Mouse (Mus musculus): ENCODE data around the gene Epn1. TPM values are rescaled to one million over a fixed set of nuclear protein-coding genes. Genes with fewer than 3 reads are reported as not detected.

Gene Epn1
- total and polyA plus RNA-seq, 3 experiments: 75.5 to 147 TPM; not detected in 1

GRCm38 (mm10) chr7:5086921-5087440 lies 6.9 kb downstream of the Epn1 start:
- TF ChIP-seq MEF2A (IDR thresholded peaks at IDR 0.05; ENCODE audit: extremely low read depth, insufficient replicate concordance, low read depth, low read length, poor library complexity, severe bottlenecking): no peak
- no peak for TF ChIP-seq TCF12 (IDR thresholded peaks at IDR 0.05; ENCODE audit: low read depth, low read length)
- no peak for TF ChIP-seq ZC3H11A (IDR thresholded peaks at IDR 0.05; ENCODE audit: low read depth, low read length)
- no peak for TF ChIP-seq KAT2A (conservative IDR thresholded peaks at IDR 0.05; ENCODE audit: low read depth, low read length)
- TF ChIP-seq BHLHE40 (IDR thresholded peaks at IDR 0.05; ENCODE audit: borderline replicate concordance, low read depth, low read length): no peak
- no peak for TF ChIP-seq CHD1 (IDR thresholded peaks at IDR 0.05; ENCODE audit: low read depth, low read length)
- no peak for TF ChIP-seq HCFC1 (IDR thresholded peaks at IDR 0.05; ENCODE audit: low read depth, low read length)
- no peak for TF ChIP-seq MAFK (IDR thresholded peaks at IDR 0.05; ENCODE audit: borderline replicate concordance, low read depth, low read length)
- TF ChIP-seq POLR2AphosphoS5 (IDR thresholded peaks at IDR 0.05; ENCODE audit: borderline replicate concordance, low read depth, low read length): no peak
- TF ChIP-seq EP300 (IDR thresholded peaks at IDR 0.05; ENCODE audit: low read depth in 1 of 2, low read length in 2 of 2): no peak
- no peak for TF ChIP-seq ETS1 (IDR thresholded peaks at IDR 0.05; ENCODE audit: low read depth, low read length)
- TF ChIP-seq GABPA (IDR thresholded peaks at IDR 0.05; ENCODE audit: low read depth, low read length): no peak
- TF ChIP-seq RAD21 (IDR thresholded peaks at IDR 0.05; ENCODE audit: low read depth, low read length): no peak
- TF ChIP-seq MAX (IDR thresholded peaks at IDR 0.05; ENCODE audit: low read length): no peak
- no peak overlapping the region for H3K4me3 ChIP-seq (ENCODE audit: control insufficient read depth in 1 of 2, insufficient read depth in 1 of 2, low read depth in 2 of 2, low read length in 2 of 2)
- H3K4me1 ChIP-seq (ENCODE audit: control insufficient read depth in 1 of 2, insufficient read depth in 2 of 2, low read length in 2 of 2): peaks cover 8 to 31% of the 10 kb centered on the region in 2 experiments
- H3K27me3 ChIP-seq (ENCODE audit: control insufficient read depth in 1 of 2, insufficient read depth in 2 of 2, low read length in 2 of 2): no peaks in the 10 kb centered on the region
- peaks cover 48% of the 10 kb centered on the region for H3K79me2 ChIP-seq (ENCODE audit: control insufficient read depth, insufficient read depth, low read length, poor library complexity)
- no peak for DNase-seq (ENCODE audit: low read depth, low spot score)
- peaks cover 22 to 34% of the 10 kb centered on the region in 2 experiments for H3K36me3 ChIP-seq (ENCODE audit: control insufficient read depth in 1 of 2, insufficient read depth in 2 of 2, low read length in 2 of 2)
- no peaks in the 10 kb centered on the region for H3K9me3 ChIP-seq (replicated peaks; ENCODE audit: insufficient read depth, low read length)
- H3K27ac ChIP-seq (ENCODE audit: control insufficient read depth, low read depth, low read length): no peak overlapping the region
- H3K9ac ChIP-seq (ENCODE audit: control insufficient read depth, low read depth, low read length, poor library complexity, severe bottlenecking): no peak overlapping the region

- Histone ChIP-seq H3K9ac (ENCODE audit: control insufficient read depth, low read depth, low read length, poor library complexity, severe bottlenecking) (no peak overlapping the region), H3K27me3 (ENCODE audit: control insufficient read depth in 1 of 2, insufficient read depth in 2 of 2, low read length in 2 of 2) (no peaks in the 10 kb centered on the region), H3K36me3 (ENCODE audit: control insufficient read depth in 1 of 2, insufficient read depth in 2 of 2, low read length in 2 of 2) (peaks cover 22 to 28% of the 10 kb centered on the region in 2 experiments), H3K4me3 (ENCODE audit: control insufficient read depth in 1 of 2, insufficient read depth in 1 of 2, low read depth in 2 of 2, low read length in 2 of 2) (no peak overlapping the region), H3K79me2 (ENCODE audit: control insufficient read depth, insufficient read depth, low read length, poor library complexity) (peaks cover 41% of the 10 kb centered on the region), H3K27ac (ENCODE audit: control insufficient read depth, low read depth, low read length) (no peak overlapping the region), H3K9me3 (replicated peaks; ENCODE audit: insufficient read depth, low read length) (no peaks in the 10 kb centered on the region), H3K4me1 (ENCODE audit: control insufficient read depth in 1 of 2, insufficient read depth in 2 of 2, low read length in 2 of 2) (peaks cover 4 to 24% of the 10 kb centered on the region in 2 experiments; a peak in 3 of 4 replicates)
- TF ChIP-seq USF2 (IDR thresholded peaks at IDR 0.05; ENCODE audit: borderline replicate concordance in 1 of 2, insufficient read depth in 1 of 2, low read depth in 1 of 2, low read length in 2 of 2) (no peak), CHD1 (IDR thresholded peaks at IDR 0.05; ENCODE audit: low read depth, low read length) (no peak), CTCF (IDR thresholded peaks at IDR 0.05 in 2 of 3, conservative IDR thresholded peaks at IDR 0.05 in 1 of 3; ENCODE audit: control insufficient read depth in 1 of 3, insufficient read depth in 1 of 3, low read depth in 2 of 3, low read length in 3 of 3, poor library complexity in 1 of 3, severe bottlenecking in 1 of 3) (no peak)
- no peak for DNase-seq (ENCODE audit: low read depth, low spot score)
Observed at GRCm38 (mm10) chr7:5087886-5088285, 7.9 kb downstream of the Epn1 start.

Measured in MEL (cell line).